Mouse (Mus musculus) kidney, adult 2 months (tissue): ENCODE measurements around the gene Fxyd5. TPM values are rescaled to one million over a fixed set of nuclear protein-coding genes. Genes with fewer than 3 reads are reported as not detected.

Experiments
- DNase-seq: peaks from one replicate; pipeline ENCODE4 v3.0.0; 2021
- H3K27ac ChIP-seq: fragments of 200-500 bp; 2 replicates; pipeline ENCODE4 v1.5.1; 2012; ENCODE audit warnings: low read depth, low read length, control low read depth, inconsistent platforms; ENCODE audit not compliant: insufficient read depth
- H3K27me3 ChIP-seq: fragments of 200-500 bp; replicated peaks from 2 replicates; pipeline ENCODE4 v1.6.1; 2012; ENCODE audit warnings: mild to moderate bottlenecking, moderate library complexity, low read length, inconsistent platforms; ENCODE audit not compliant: control insufficient read depth, insufficient read depth
- H3K36me3 ChIP-seq: fragments of 200-500 bp; 2 replicates; pipeline ENCODE4 v1.6.1; 2012; ENCODE audit warnings: mild to moderate bottlenecking, moderate library complexity, low read length, inconsistent platforms; ENCODE audit not compliant: control insufficient read depth, insufficient read depth
- H3K4me1 ChIP-seq: fragments of 200-500 bp; 2 replicates; pipeline ENCODE4 v1.6.1; 2011; ENCODE audit warnings: low read length; ENCODE audit not compliant: control insufficient read depth, insufficient read depth
- H3K4me3 ChIP-seq: fragments of 200-500 bp; 2 replicates; pipeline ENCODE4 v1.5.1; 2011; ENCODE audit warnings: mild to moderate bottlenecking, low read depth, low read length, control low read depth; ENCODE audit not compliant: insufficient read depth
- CTCF ChIP-seq: fragments of 200-500 bp; conservative IDR thresholded peaks from 2 replicates; pipeline ENCODE4 v1.5.1; 2011; ENCODE audit warnings: low read depth, mild to moderate bottlenecking, control low read depth, low read length, moderate library complexity, mixed read lengths; ENCODE audit not compliant: insufficient read depth, insufficient read length
- POLR2A ChIP-seq: fragments of 200-500 bp; IDR thresholded peaks from one replicate; pipeline ENCODE4 v1.6.1; 2011; ENCODE audit warnings: low read depth, low read length, control low read depth
- WGBS: fragments of 180-500 bp; shearing (Covaris S2); methylation state at CpG from one replicate; pipeline ENCODE4 v1.1.7; 2018; 5-methylcytosine and 5-hydroxymethylcytosine counted together
- polyA plus RNA-seq: library from polyadenylated mRNA; depleted of rRNA; stranded (reverse); fragments of >200 nt; gene quantifications from 2 replicates; pipeline ENCODE4 v1.2.3, GENCODE M21; 2012

Fxyd5 gene
- polyA plus RNA-seq, 1 experiment: 54.2 TPM

GRCm38 (mm10) chr7:31040281-31041022 lies 1.8 kb downstream of the Fxyd5 start:
- Histone ChIP-seq H3K27me3 (no peaks in the 10 kb centered on the region), H3K4me1 (no peaks in the 10 kb centered on the region), H3K4me3 (no peak overlapping the region), H3K27ac (no peak overlapping the region), H3K36me3 (no peaks in the 10 kb centered on the region)
- TF ChIP-seq POLR2A (no peak), CTCF (no peak)
- DNase-seq: no peak
- WGBS: 73% methylated on average over 12 of the region's 12 CpGs

- Histone ChIP-seq H3K27me3 (no peaks in the 10 kb centered on the region), H3K4me1 (no peaks in the 10 kb centered on the region), H3K4me3 (no peak overlapping the region), H3K27ac (no peak overlapping the region), H3K36me3 (no peaks in the 10 kb centered on the region)
- no peak for TF ChIP-seq POLR2A
- TF ChIP-seq CTCF: no peak
- no peak for DNase-seq
- WGBS: 88% methylated on average over 4 of the region's 4 CpGs
Observed at GRCm38 (mm10) chr7:31039011-31039410, 3.3 kb downstream of the Fxyd5 start.

- TF ChIP-seq CTCF (no peak), POLR2A (no peak)
- H3K36me3 ChIP-seq: no peaks in the 10 kb centered on the region
- H3K27ac ChIP-seq: no peak overlapping the region
- H3K4me1 ChIP-seq: no peaks in the 10 kb centered on the region
- no peaks in the 10 kb centered on the region for H3K27me3 ChIP-seq
- H3K4me3 ChIP-seq: no peak overlapping the region
- no peak for DNase-seq
- WGBS: 60% methylated on average over 2 of the region's 2 CpGs
Observed at GRCm38 (mm10) chr7:31037675-31038074, 4.6 kb downstream of the Fxyd5 start.

DNA sequence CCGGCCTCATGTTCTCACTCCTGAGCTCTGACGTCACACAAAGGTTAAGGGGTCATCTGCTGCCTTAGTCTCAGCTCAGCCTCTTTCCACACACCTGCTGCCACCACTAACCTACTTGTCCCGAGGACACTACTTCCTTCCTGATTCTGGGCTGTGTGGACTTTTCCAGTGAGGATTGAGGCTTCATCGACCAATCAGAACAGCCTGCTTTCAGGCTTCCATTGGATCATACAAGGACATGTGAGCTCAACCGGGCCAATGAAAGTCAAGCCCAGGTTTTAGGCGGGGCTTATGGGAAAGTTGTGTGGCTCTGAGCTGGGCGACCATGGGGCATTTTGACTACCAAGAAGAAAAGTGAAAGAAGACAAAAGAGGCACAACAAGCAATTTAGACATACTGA lies 5.4 kb downstream of the Fxyd5 start:
- no peak overlapping the region for H3K27ac ChIP-seq
- DNase-seq: no peak
- WGBS: 82% methylated on average over 7 of the region's 7 CpGs
- no peaks in the 10 kb centered on the region for H3K27me3 ChIP-seq
- H3K4me1 ChIP-seq: no peaks in the 10 kb centered on the region
- TF ChIP-seq POLR2A (no peak), CTCF (no peak)
- H3K36me3 ChIP-seq: no peaks in the 10 kb centered on the region
- no peak overlapping the region for H3K4me3 ChIP-seq

DNA sequence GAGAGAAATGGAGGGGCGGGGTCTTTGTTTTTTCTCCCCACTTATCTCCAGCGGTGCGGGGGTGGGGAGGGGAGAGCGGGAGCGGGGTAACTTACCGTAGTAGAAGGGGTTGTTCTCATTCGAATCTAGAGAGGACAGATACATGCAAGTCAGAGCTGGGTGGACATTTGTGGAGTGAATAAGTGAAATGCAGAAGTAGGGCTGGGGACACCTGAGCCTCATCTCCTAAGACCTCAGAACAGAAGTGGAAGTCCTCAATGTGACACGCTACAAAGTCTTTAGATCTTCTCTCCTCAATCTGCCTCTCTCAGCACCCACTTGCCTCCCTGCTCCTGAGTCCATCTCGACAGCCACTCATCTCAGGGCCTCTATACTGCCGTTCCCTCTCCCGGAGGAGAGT lies 7.0 kb downstream of the Fxyd5 start:
- H3K4me3 ChIP-seq: no peak overlapping the region
- 86% methylated on average over 11 of the region's 11 CpGs for WGBS
- no peak for DNase-seq
- H3K27ac ChIP-seq: no peak overlapping the region
- H3K27me3 ChIP-seq: no peaks in the 10 kb centered on the region
- TF ChIP-seq POLR2A: no peak
- TF ChIP-seq CTCF: no peak
- H3K36me3 ChIP-seq: no peaks in the 10 kb centered on the region
- H3K4me1 ChIP-seq: no peaks in the 10 kb centered on the region

DNA sequence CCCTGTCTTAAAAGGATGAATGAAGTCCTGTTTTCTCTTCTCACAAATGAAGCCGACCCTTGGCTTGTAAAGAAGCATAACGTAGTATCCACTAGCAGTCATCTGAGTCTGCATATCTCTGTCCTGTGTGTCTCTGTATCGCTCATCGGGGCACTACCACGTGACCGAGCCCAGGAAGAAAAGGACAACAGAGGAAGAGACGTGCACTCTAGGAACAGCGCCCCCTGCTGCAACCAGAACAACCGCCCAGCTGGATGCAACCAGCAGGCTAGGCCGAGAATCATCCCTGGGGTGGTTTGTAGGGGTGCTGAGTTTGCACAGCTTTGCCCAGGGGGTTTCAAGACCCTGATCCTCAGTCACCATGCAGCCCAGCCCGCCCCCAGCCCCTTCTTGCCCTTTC lies 7.5 kb downstream of the Fxyd5 start:
- H3K4me3 ChIP-seq: no peak overlapping the region
- H3K27me3 ChIP-seq: no peaks in the 10 kb centered on the region
- TF ChIP-seq POLR2A: no peak
- TF ChIP-seq CTCF: peak; percentile 38; the same call in 1 of the 2 replicates
- no peaks in the 10 kb centered on the region for H3K4me1 ChIP-seq
- 73% methylated on average over 11 of the region's 11 CpGs for WGBS
- no peaks in the 10 kb centered on the region for H3K36me3 ChIP-seq
- no peak overlapping the region for H3K27ac ChIP-seq
- DNase-seq: no peak

GRCm38 (mm10) chr7:31033409-31034165 lies 8.7 kb downstream of the Fxyd5 start:
- Histone ChIP-seq H3K4me1 (no peaks in the 10 kb centered on the region), H3K27ac (no peak overlapping the region), H3K27me3 (no peaks in the 10 kb centered on the region), H3K4me3 (no peak overlapping the region), H3K36me3 (no peaks in the 10 kb centered on the region)
- TF ChIP-seq CTCF: no peak
- TF ChIP-seq POLR2A: no peak
- 46% methylated on average over 9 of the region's 9 CpGs for WGBS
- DNase-seq: no peak

GRCm38 (mm10) chr7:31031731-31032130 lies 10.6 kb downstream of the Fxyd5 start:
- WGBS: 84% methylated on average over 7 of the region's 7 CpGs
- Histone ChIP-seq H3K4me1 (no peaks in the 10 kb centered on the region), H3K27ac (no peak overlapping the region), H3K27me3 (no peaks in the 10 kb centered on the region), H3K36me3 (no peaks in the 10 kb centered on the region), H3K4me3 (no peak overlapping the region)
- TF ChIP-seq POLR2A: no peak
- TF ChIP-seq CTCF: no peak
- DNase-seq: no peak
